Mouse (Mus musculus) kidney, postnatal 0 days (tissue): Measurements from ENCODE around the gene Megf11. TPM values are rescaled to one million over a fixed set of nuclear protein-coding genes. Genes with fewer than 3 reads are reported as not detected.

Experiments used
- ATAC-seq: fragments of 200-750 bp; cut with Nextera tagmentation; replicated peaks from 2 replicates; pipeline ENCODE4 v1.8.0; 2017; ENCODE audit warnings: low read depth, moderate number of reproducible peaks, moderate TSS enrichment, moderate library complexity; ENCODE audit not compliant: low FRiP score
- DNase-seq: peaks from one replicate; pipeline ENCODE4 v3.0.0-alpha.2; 2016; ENCODE audit warnings: low spot score
- H3K27ac ChIP-seq: fragments of 300-500 bp; sonication (generic); 2 replicates; pipeline ENCODE4 v1.5.1; 2014; ENCODE audit warnings: mild to moderate bottlenecking
- H3K27me3 ChIP-seq: fragments of 300-500 bp; sonication (generic); 2 replicates; pipeline ENCODE4 v1.6.1; 2014; ENCODE audit warnings: low read length, mixed read lengths; ENCODE audit not compliant: insufficient read depth
- H3K36me3 ChIP-seq: fragments of 300-500 bp; sonication (generic); 2 replicates; pipeline ENCODE4 v1.6.1; 2014; ENCODE audit warnings: low read length, mixed read lengths; ENCODE audit not compliant: insufficient read depth
- H3K4me1 ChIP-seq: fragments of 300-500 bp; sonication (generic); replicated peaks from 2 replicates; pipeline ENCODE4 v1.6.1; 2014; ENCODE audit warnings: antibody characterized with exemption, low read length, mixed read lengths; ENCODE audit not compliant: insufficient read depth
- H3K4me2 ChIP-seq: fragments of 300-500 bp; sonication (generic); 2 replicates; pipeline ENCODE4 v1.6.1; 2014; ENCODE audit warnings: mild to moderate bottlenecking, low read length, moderate library complexity, mixed read lengths
- H3K4me3 ChIP-seq: fragments of 300-500 bp; sonication (generic); replicated peaks from 2 replicates; pipeline ENCODE4 v1.5.1; 2014; ENCODE audit warnings: low read depth, low read length
- H3K9ac ChIP-seq: fragments of 300-500 bp; sonication (generic); 2 replicates; pipeline ENCODE4 v1.6.1; 2014; ENCODE audit warnings: low read depth, low read length
- H3K9me3 ChIP-seq: fragments of 300-500 bp; sonication (generic); replicated peaks from 2 replicates; pipeline ENCODE4 v1.6.1; 2016; ENCODE audit warnings: low read length, inconsistent platforms, mixed read lengths
- CTCF ChIP-seq: IDR thresholded peaks from 2 replicates; pipeline ENCODE4 v1.5.1; 2016; ENCODE audit warnings: antibody characterized with exemption, low read depth, mild to moderate bottlenecking, moderate library complexity
- WGBS: fragments of 180-500 bp; shearing (Covaris S2); extraction: QIAGEN DNeasy Blood & Tissue Kit; methylation state at CpG from one replicate; pipeline ENCODE4 v1.1.7; 2014; 5-methylcytosine and 5-hydroxymethylcytosine counted together
- polyA plus RNA-seq: library from polyadenylated mRNA; unstranded; fragments of >200 nt; fragmentation: Nextera tagmentation; extraction: Ambion mirVana; gene quantifications from 2 replicates; pipeline ENCODE4 v1.2.1, GENCODE M21; 2015

Megf11 gene
- polyA plus RNA-seq, 1 experiment from 2014 or later = 2.6 TPM

DNA sequence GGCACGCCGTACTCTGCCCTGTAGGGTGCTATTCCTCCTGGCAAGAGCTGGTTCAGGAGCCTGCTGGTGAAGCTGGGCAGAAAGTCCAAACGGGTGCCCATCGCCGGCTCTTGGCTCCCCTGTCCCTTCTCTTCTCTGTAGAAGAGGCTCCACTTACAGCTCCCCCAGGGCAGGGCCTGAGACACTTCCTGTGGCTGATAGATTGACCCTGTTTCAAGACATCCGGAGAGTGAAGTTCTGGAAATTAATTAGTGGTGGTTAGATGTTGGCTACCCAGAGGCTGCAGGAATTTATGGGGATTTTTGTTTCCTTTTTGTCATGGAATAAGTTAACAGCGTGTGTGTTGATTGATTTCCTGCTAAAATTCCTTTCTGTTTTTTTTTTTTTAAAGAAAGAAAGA lies 72.2 kb downstream of the Megf11 start:
- Histone ChIP-seq H3K27me3 (no peaks in the 10 kb centered on the region), H3K27ac (peak overlapping the region; percentile 71; the same call in 1 of the 2 replicates), H3K4me3 (no peak overlapping the region), H3K9ac (no peak overlapping the region), H3K36me3 (no peaks in the 10 kb centered on the region), H3K9me3 (no peaks in the 10 kb centered on the region), H3K4me1 (peaks cover 17% of the 10 kb centered on the region; the same call in 1 of the 2 replicates), H3K4me2 (no peak overlapping the region)
- no peak for ATAC-seq
- 29% methylated on average over 7 of the region's 7 CpGs for WGBS
- no peak for TF ChIP-seq CTCF
- peak; percentile 92 for DNase-seq

DNA sequence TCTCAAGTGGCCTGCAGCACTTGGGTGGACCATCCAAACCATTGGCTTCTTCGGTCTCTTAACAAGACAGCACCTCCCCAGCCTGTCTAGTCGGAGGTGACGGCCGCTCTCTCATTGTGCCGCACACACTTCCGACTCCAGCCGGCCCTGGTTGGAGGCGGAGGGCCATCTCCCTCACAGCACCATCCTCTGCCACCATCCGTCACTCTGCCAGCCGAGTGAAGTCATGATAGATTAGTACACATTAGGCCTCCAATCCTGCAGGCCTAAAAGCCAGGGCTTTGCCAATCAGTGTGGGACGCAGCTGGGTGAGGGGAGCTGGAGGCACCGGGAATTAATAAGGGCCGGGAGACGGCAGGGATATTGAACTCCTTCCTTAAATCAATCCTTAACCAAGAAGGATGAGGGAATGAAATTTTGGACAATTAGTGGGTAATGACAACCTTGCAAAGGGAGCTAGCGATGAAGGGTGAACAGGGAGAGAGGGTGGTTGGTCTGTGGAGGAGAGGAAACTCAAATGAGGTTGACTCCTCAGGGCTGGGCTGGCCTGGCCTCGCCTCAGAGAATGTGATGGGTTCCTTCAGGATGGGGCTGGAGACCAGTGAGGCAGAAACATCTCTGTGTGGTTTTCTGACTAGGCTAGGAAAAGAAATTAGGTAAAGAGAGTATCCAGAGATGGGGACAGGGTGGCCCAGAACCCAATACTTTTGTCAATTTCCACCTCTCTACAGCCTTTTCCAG lies 76.3 kb downstream of the Megf11 start:
- no peak for ATAC-seq
- DNase-seq = no peak
- no peak for TF ChIP-seq CTCF
- Histone ChIP-seq H3K36me3 (no peaks in the 10 kb centered on the region), H3K9ac (no peak overlapping the region), H3K4me1 (peaks cover 14% of the 10 kb centered on the region; the same call in 1 of the 2 replicates), H3K27ac (no peak overlapping the region), H3K27me3 (no peaks in the 10 kb centered on the region), H3K4me3 (no peak overlapping the region), H3K4me2 (no peak overlapping the region), H3K9me3 (no peaks in the 10 kb centered on the region)
- 69% methylated on average over 16 of the region's 16 CpGs for whole genome bisulfite sequencing

DNA sequence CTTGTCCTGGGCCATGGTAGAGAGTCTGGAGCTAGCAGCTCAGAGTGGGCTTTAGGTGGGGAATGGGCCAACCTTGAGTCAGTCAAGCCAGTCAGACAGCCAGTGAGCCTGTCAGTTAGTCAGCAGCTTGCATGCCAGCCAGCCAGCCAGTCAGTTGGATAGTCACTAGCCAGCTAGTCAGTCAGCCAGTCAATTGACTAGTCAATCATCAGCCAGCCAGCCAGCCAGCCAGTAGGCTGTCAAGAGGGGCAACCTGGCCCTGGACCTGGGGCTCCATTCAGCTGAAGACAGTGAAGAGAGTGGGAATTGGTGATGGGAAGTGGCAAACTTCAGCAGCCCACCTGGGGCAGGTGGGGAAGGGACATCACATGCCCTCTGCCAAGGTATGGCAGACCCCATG lies 77.4 kb downstream of the Megf11 start:
- Histone ChIP-seq H3K4me2 (no peak overlapping the region), H3K27me3 (no peaks in the 10 kb centered on the region), H3K4me1 (peaks cover 9% of the 10 kb centered on the region; the same call in 1 of the 2 replicates), H3K9me3 (no peaks in the 10 kb centered on the region), H3K9ac (no peak overlapping the region), H3K36me3 (no peaks in the 10 kb centered on the region), H3K4me3 (no peak overlapping the region), H3K27ac (no peak overlapping the region)
- TF ChIP-seq CTCF = no peak
- ATAC-seq = no peak
- DNase-seq = no peak

DNA sequence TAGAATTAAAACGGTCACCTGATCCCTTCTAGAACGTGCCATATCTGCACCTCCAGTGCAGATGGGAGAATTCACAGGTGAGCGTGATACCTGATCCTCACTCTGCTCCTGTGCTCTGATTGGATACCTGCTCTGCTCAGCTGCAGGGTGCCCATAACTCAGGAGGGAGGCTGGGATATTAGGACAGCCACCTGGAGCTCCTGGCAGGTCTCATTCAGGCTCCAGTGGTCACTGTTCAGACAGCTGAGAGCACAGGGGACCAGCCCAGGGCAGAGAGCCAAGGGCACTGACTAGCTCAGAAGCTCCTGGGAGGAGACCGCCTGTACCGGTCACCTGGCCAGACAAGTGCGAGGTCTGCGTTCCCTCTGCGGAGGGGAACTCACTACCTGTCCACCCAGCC lies 80.7 kb downstream of the Megf11 start:
- no peak overlapping the region for H3K4me3 ChIP-seq
- H3K36me3 ChIP-seq = no peaks in the 10 kb centered on the region
- H3K27me3 ChIP-seq = no peaks in the 10 kb centered on the region
- no peak overlapping the region for H3K4me2 ChIP-seq
- H3K27ac ChIP-seq = no peak overlapping the region
- WGBS = 52% methylated on average over 8 of the region's 8 CpGs
- peaks cover 9% of the 10 kb centered on the region; the same call in 1 of the 2 replicates for H3K4me1 ChIP-seq
- H3K9me3 ChIP-seq = no peaks in the 10 kb centered on the region
- TF ChIP-seq CTCF = no peak
- DNase-seq (no peak), ATAC-seq (0 out of 2 replicates have a peak, but pooled peaks have one; percentile 52)
- no peak overlapping the region for H3K9ac ChIP-seq

DNA sequence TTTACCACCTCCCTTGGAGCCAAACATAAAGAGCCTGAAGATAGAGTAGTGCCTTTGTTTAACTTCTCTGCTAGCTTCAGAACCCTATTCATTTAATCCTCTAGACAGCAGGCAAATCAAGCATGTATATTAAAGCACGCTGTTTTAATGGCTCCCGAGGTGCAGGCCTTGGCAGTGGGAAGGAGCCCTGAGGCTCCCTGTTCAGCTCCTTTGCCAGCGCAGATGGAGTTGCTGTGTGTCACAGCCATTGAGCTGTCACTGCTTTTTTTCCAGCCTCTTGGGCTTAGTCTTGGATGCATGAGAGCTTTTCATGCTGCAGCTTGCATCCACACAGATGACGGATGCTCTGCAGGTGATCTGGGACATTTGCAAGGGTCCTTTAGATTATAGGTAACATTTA lies 81.1 kb downstream of the Megf11 start:
- no peak for TF ChIP-seq CTCF
- DNase-seq = no peak
- Histone ChIP-seq H3K36me3 (no peaks in the 10 kb centered on the region), H3K4me1 (peaks cover 9% of the 10 kb centered on the region; the same call in 1 of the 2 replicates), H3K9me3 (no peaks in the 10 kb centered on the region), H3K27ac (no peak overlapping the region), H3K27me3 (no peaks in the 10 kb centered on the region), H3K9ac (no peak overlapping the region), H3K4me2 (no peak overlapping the region), H3K4me3 (no peak overlapping the region)
- no peak for ATAC-seq
- 55% methylated on average over 4 of the region's 4 CpGs for WGBS

DNA sequence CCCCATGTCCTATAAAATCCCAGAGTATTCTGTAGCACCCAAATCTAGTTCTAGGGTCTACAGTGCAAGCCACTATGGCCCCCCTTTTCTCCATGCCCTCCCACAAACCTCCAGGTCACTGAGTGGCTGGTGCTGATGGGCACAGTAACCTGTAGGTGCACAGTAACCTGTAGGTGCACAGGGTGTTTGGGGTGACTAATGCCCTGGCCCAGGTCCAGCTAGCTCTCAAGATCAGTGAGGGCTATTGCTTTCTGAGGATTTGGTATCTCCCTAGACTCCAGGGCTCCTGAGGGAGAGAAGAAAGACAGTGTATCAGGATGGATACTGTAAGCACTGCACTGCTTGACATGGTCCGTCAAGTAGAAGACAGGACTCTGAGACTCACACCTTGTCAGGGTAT lies 85.4 kb downstream of the Megf11 start:
- no peak overlapping the region for H3K9ac ChIP-seq
- TF ChIP-seq CTCF = no peak
- no peaks in the 10 kb centered on the region for H3K27me3 ChIP-seq
- H3K36me3 ChIP-seq = no peaks in the 10 kb centered on the region
- 100% methylated on average over 1 of the region's 1 CpGs for WGBS
- no peak for ATAC-seq
- no peak overlapping the region for H3K4me3 ChIP-seq
- H3K9me3 ChIP-seq = no peaks in the 10 kb centered on the region
- no peak overlapping the region for H3K4me2 ChIP-seq
- H3K27ac ChIP-seq = no peak overlapping the region
- DNase-seq = no peak
- no peaks in the 10 kb centered on the region; the same call in 1 of the 2 replicates for H3K4me1 ChIP-seq
